Mouse (Mus musculus) stomach, postnatal 0 days (tissue): ENCODE results near the gene Timm17b. TPM values are rescaled to one million over a fixed set of nuclear protein-coding genes. Genes with fewer than 3 reads are reported as not detected.
"Not testable (repeated sequence)": the region's sequence is repeated elsewhere in the genome, so short reads cannot be mapped to it uniquely, and the experiment has no call there.

Experiments used
- ATAC-seq: fragments of 200-750 bp; cut with Nextera tagmentation; 2 replicates; pipeline ENCODE4 v1.8.0; 2017; ENCODE audit not compliant: low FRiP score, low TSS enrichment
- DNase-seq: peaks from one replicate; pipeline ENCODE4 v3.0.0-alpha.2; 2016; ENCODE audit warnings: low spot score
- H3K27ac ChIP-seq: fragments of 300-500 bp; sonication (generic); replicated peaks from 2 replicates; pipeline ENCODE4 v1.5.1; 2014; ENCODE audit warnings: mild to moderate bottlenecking, control low read depth
- H3K27me3 ChIP-seq: fragments of 300-500 bp; sonication (generic); 2 replicates; pipeline ENCODE4 v1.6.1; 2014; ENCODE audit warnings: low read length; ENCODE audit not compliant: control insufficient read depth, insufficient read depth
- H3K36me3 ChIP-seq: fragments of 300-500 bp; sonication (generic); 2 replicates; pipeline ENCODE4 v1.6.1; 2014; ENCODE audit warnings: low read length, mixed read lengths; ENCODE audit not compliant: control insufficient read depth, insufficient read depth
- H3K4me1 ChIP-seq: fragments of 300-500 bp; sonication (generic); replicated peaks from 2 replicates; pipeline ENCODE4 v1.6.1; 2014; ENCODE audit warnings: antibody characterized with exemption; ENCODE audit not compliant: control insufficient read depth, insufficient read depth
- H3K4me2 ChIP-seq: fragments of 300-500 bp; sonication (generic); replicated peaks from 2 replicates; pipeline ENCODE4 v1.6.1; 2014; ENCODE audit warnings: low read depth, mild to moderate bottlenecking, control low read depth, moderate library complexity
- H3K4me3 ChIP-seq: fragments of 300-500 bp; sonication (generic); 2 replicates; pipeline ENCODE4 v1.5.1; 2014; ENCODE audit warnings: low read depth, low read length, control low read depth
- H3K9ac ChIP-seq: fragments of 300-500 bp; sonication (generic); 2 replicates; pipeline ENCODE4 v1.6.1; 2014; ENCODE audit warnings: mild to moderate bottlenecking, low read length, control low read depth, mixed read lengths
- H3K9me3 ChIP-seq: fragments of 300-500 bp; sonication (generic); 2 replicates; pipeline ENCODE4 v1.6.1; 2016; ENCODE audit warnings: low read length; ENCODE audit not compliant: control insufficient read depth
- CTCF ChIP-seq: IDR thresholded peaks from 2 replicates; pipeline ENCODE4 v1.5.1; 2016; ENCODE audit warnings: antibody characterized with exemption, low read depth, mild to moderate bottlenecking, moderate library complexity
- EP300 ChIP-seq: optimal IDR thresholded peaks from 2 replicates; pipeline ENCODE3; 2016; ENCODE audit warnings: antibody characterized with exemption
- WGBS: fragments of 180-500 bp; shearing (Covaris S2); extraction: QIAGEN DNeasy Blood & Tissue Kit; methylation state at CpG from one replicate; pipeline ENCODE4 v1.1.7; 2014; 5-methylcytosine and 5-hydroxymethylcytosine counted together
- polyA plus RNA-seq: library from polyadenylated mRNA; unstranded; fragments of >200 nt; fragmentation: Nextera tagmentation; extraction: Ambion mirVana; gene quantifications from 2 replicates; pipeline ENCODE4 v1.2.1, GENCODE M21; 2015

The Timm17b gene
- polyA plus RNA-seq, 1 experiment from 2014 or later = 85.6 TPM

- Histone ChIP-seq H3K9ac (no peak overlapping the region), H3K4me1 (no peaks in the 10 kb centered on the region), H3K27ac (no peak overlapping the region), H3K36me3 (no peaks in the 10 kb centered on the region), H3K4me3 (no peak overlapping the region), H3K9me3 (no peaks in the 10 kb centered on the region), H3K4me2 (peak overlapping the region; percentile 27), H3K27me3 (no peaks in the 10 kb centered on the region)
- WGBS = 5% methylated on average over 10 of the region's 11 CpGs
- TF ChIP-seq EP300 (no peak), CTCF (peak; percentile 70)
- ATAC-seq = no peak
- peak; percentile 60 for DNase-seq
Observed at GRCm38 (mm10) chrX:7879819-7880218, 19.3 kb upstream of the Timm17b start.

- Histone ChIP-seq H3K4me1 (no peaks in the 10 kb centered on the region), H3K4me3 (peak within 1 kb of the TSS; percentile 55), H3K9me3 (no peaks in the 10 kb centered on the region), H3K27ac (peak within 1 kb of the TSS; percentile 81), H3K36me3 (no peaks in the 10 kb centered on the region), H3K27me3 (no peaks in the 10 kb centered on the region), H3K4me2 (peak within 1 kb of the TSS; percentile 59), H3K9ac (peak within 1 kb of the TSS; percentile 47)
- peak; percentile 85 for DNase-seq
- WGBS = 17% methylated on average over 49 of the region's 49 CpGs
- peak; percentile 98 for ATAC-seq
- TF ChIP-seq EP300 = no peak
- peak; percentile 49 for TF ChIP-seq CTCF
Observed at GRCm38 (mm10) chrX:7883841-7884567, 15.2 kb upstream of the Timm17b start, which contains the start of gene Slc35a2. Gene Slc35a2 (plus strand): TSS chrX:7884028.

- TF ChIP-seq CTCF = no peak
- Histone ChIP-seq H3K9me3 (no peaks in the 10 kb centered on the region), H3K27me3 (no peaks in the 10 kb centered on the region), H3K9ac (0 out of 2 replicates have a peak overlapping the region, but pooled peaks have one; percentile 35), H3K27ac (no peak overlapping the region), H3K4me2 (peak overlapping the region; percentile 52), H3K36me3 (no peaks in the 10 kb centered on the region), H3K4me1 (no peaks in the 10 kb centered on the region), H3K4me3 (peak overlapping the region; percentile 57)
- 30% methylated on average over 12 of the region's 13 CpGs for whole genome bisulfite sequencing
- DNase-seq (no peak), ATAC-seq (no peak)
Observed at GRCm38 (mm10) chrX:7898211-7898610, 946 bp upstream of the Timm17b start.

GRCm38 (mm10) chrX:7904441-7904840 is 5.3 kb downstream of the Timm17b start:
- WGBS = 80% methylated on average over 5 of the region's 5 CpGs
- H3K9me3 ChIP-seq = no peaks in the 10 kb centered on the region
- TF ChIP-seq CTCF (no peak), EP300 (no peak)
- H3K4me1 ChIP-seq = no peaks in the 10 kb centered on the region
- DNase-seq = no peak
- H3K9ac ChIP-seq = no peak overlapping the region
- H3K27ac ChIP-seq = no peak overlapping the region
- no peak overlapping the region for H3K4me2 ChIP-seq
- no peaks in the 10 kb centered on the region; the same call in 1 of the 2 replicates for H3K36me3 ChIP-seq
- H3K4me3 ChIP-seq = no peak overlapping the region
- no peaks in the 10 kb centered on the region for H3K27me3 ChIP-seq
- ATAC-seq = no peak

- no peak for TF ChIP-seq EP300
- TF ChIP-seq CTCF = no peak
- Histone ChIP-seq H3K27ac (no peak within 1 kb of the TSS), H3K4me1 (no peaks in the 10 kb centered on the region), H3K9ac (no peak within 1 kb of the TSS), H3K36me3 (no peaks in the 10 kb centered on the region; the same call in 1 of the 2 replicates), H3K4me2 (no peak within 1 kb of the TSS), H3K4me3 (no peak within 1 kb of the TSS), H3K9me3 (no peaks in the 10 kb centered on the region), H3K27me3 (no peaks in the 10 kb centered on the region)
- ATAC-seq = no peak
- WGBS = 90% methylated on average over 5 of the region's 5 CpGs
- DNase-seq = no peak
Observed at GRCm38 (mm10) chrX:7907735-7908134, 8.6 kb downstream of the Timm17b start, which contains the start of gene Gm10491. Gene Gm10491 (minus strand): TSS chrX:7907835.

GRCm38 (mm10) chrX:7909242-7909641 is 10.1 kb downstream of the Timm17b start, which contains the start of gene Gm10490:
Gene Gm10490 (plus strand): TSS chrX:7909542.
- not testable (repeated sequence) for H3K9ac ChIP-seq, H3K27ac ChIP-seq, ATAC-seq, H3K4me1 ChIP-seq, H3K9me3 ChIP-seq, H3K4me2 ChIP-seq, H3K36me3 ChIP-seq, DNase-seq, H3K27me3 ChIP-seq, H3K4me3 ChIP-seq
- 93% methylated on average over 4 of the region's 4 CpGs for WGBS
